Mouse (Mus musculus): ENCODE results near the gene Pnpla1.
"Not testable (repeated sequence)": the region's sequence is repeated elsewhere in the genome, so short reads cannot be mapped to it uniquely, and the experiment has no call there.

Gene Pnpla1

DNA sequence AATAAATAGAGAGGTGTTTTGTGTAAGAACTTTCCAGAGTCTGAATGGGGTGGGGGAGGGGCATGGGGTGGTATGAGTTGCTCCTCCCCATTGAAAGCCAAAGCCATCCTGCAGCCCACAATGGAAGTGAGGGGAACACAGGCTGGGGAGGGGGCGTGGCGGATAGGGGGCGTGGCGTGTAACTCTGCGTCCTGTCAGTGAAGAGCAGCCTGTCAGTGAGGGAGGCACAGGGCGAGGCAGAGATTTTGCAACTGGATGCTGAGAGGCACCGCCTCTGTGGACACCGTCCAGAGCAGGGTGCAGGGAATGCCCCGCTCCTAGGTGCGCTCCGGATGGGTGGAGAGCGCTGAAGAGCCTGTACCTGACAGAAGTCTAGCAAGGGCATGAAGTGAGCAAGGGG is at the start of gene Pnpla1:
Gene Pnpla1 (plus strand): TSS at position 207 of the 400 bp plus-strand sequence.
- peak; percentile 46 for DNase-seq

GRCm38 (mm10) chr17:28808714-28809113 is 49.5 kb upstream of the Pnpla1 start:
- DNase-seq: no peak

GRCm38 (mm10) chr17:28809175-28809831 is 48.9 kb upstream of the Pnpla1 start:
- no peak for DNase-seq

DNA sequence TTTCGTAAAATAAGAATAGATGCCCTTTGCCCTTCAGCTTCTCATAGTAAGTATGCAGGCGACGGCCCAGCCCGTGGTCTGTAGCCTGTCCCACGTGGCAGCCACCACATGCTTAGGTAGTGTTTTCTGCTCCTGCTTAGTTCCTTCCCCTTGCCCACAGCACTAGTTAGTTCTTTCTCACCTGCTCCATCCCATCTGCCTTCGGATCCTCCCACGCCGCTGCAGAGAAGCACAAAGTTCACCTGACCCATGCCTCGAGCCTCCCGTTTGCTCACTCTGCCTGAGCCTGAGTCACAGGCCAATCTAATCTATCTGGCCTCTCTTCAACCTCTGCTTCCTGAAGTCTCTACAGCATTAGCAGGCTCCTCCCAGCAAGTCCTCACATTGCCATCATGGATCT is 45.9 kb upstream of the Pnpla1 start:
- DNase-seq: no peak

DNA sequence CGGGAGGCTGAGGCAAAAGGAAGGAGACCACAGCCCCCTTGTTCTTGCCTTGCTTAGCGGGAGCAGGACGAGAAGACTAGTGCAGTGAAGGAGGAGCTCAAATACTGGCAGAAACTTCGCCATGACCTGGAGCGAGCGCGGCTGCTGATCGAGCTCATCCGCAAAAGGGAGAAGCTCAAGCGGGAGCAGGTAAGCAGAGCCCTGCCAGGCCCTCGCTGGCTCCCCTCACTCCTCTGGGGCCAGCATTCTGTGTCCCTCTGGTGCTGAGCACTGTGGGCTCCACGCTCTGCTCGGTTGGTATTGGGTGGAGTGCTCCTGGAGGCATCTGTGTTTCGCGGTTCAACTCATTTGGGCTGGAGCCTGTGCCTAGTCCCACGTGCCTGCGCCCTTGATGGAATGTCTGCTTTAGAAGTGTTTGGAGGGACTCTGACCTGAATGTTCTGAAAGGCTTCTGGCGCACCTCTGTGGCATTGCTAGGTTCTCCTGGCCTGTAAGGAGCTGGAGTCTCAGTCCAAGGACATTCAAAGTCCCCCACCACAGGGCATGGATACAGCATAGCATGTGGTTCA is 43.6 kb upstream of the Pnpla1 start:
- no peak for DNase-seq

- no peak for DNase-seq
Observed at GRCm38 (mm10) chr17:28815384-28816004, 42.7 kb upstream of the Pnpla1 start.

DNA sequence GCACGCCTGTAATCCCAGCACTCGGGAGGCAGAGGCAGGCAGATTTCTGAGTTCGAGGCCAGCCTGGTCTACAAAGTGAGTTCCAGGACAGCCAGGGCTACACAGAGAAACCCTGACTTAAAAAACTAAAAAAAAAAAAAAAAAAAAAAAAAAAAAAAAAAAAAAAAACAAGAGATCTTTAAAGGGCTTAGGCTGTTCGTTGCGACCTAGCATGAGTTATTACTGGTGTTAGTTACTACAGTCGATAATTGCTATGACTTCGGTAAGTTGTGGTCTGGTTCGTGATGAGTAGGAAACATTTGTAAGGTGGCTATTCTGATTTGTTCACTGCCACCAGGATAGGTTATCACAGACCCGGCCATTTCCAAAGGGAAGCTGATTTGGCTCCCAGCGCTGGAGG is 41.9 kb upstream of the Pnpla1 start:
- not testable (repeated sequence) for DNase-seq

- DNase-seq: no peak
Observed at GRCm38 (mm10) chr17:28816875-28817811, 41.1 kb upstream of the Pnpla1 start.

DNA sequence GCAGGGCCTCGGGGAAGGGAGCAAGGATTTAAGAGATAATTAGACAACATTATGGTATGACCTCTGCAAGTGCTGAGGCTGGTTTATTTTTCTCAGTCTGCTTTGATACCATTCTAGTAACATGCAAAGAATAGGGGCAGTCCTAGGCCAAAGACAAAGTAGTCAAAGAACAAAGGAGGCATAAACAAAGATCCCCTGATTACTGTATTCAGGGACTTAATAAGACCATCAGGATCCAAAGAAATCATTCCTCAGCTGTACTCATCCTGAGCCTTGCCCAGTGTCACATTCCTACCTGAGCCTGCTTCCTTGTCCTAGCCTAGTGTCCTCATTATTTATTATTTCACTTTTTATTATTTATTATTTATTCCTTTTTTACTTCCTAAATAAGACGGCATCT is 38.0 kb upstream of the Pnpla1 start:
- DNase-seq: no peak

- DNase-seq: no peak
Observed at GRCm38 (mm10) chr17:28823004-28823745, 35.0 kb upstream of the Pnpla1 start.

GRCm38 (mm10) chr17:28823749-28824148 is 34.5 kb upstream of the Pnpla1 start:
- DNase-seq: no peak

- DNase-seq: no peak
Observed at GRCm38 (mm10) chr17:28824896-28825295, 33.3 kb upstream of the Pnpla1 start.

DNA sequence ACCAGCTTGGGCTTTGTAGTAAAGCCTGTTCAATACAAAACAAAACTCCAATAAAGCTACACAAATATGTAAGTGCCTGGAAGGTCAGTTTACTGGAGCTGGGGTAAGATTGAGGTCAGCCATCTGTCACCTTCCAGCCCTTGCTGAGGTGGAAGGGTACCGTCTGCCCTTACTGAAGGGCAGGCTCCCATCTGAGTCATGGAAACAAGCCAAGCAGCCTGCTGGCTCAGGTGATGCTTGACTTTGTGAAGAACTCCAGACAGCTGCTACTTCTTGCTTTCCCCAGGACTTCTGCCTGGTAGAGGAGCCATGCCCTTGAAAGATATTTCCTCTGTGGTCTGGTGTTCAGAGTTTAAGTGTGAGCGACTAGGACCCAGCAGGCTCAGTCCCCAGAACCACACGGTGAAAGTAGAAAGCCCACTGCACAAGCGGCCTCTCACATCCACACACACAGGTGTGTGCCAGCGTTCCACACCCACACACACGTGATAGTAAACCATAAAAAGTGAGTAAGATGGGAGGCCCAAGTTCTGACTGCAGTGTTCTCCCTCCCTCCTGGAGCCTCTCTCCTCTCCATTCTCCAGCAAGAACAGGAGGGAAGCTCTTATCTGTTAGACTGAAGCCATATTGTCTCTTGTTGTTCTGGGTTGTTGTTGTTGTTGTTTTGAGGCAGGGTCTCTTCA is 32.7 kb upstream of the Pnpla1 start:
- no peak for DNase-seq

DNA sequence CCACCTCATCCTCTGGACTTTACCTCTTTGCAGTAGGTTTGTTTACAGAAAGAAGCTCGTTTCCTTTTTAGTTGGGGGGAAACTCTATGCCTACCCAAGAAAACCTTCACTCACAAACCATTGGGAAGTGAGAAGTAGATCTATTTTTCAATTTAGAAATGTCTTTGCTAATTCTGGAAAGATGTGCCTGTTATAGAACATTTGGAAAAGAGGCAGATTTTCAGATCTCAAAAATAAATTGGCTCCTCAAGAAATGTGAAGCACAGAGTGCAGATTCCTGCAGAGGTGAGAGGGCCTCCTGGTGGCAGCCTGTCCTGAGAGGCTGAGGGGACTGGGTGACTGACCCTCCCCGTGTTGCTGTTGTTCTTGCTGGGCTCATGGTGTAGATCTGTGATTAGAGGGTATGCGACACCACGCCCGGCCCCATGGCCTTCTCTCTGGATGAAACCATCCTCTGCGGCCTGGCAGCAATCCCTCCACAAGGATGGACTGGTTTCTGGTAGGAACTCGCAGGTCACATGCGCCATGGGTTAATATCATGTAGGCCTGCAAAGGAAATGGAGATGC is 30.5 kb upstream of the Pnpla1 start:
- no peak for DNase-seq

GRCm38 (mm10) chr17:28829120-28829519 is 29.1 kb upstream of the Pnpla1 start:
- DNase-seq: no peak

GRCm38 (mm10) chr17:28831065-28831464 is 27.1 kb upstream of the Pnpla1 start:
- DNase-seq: no peak

DNA sequence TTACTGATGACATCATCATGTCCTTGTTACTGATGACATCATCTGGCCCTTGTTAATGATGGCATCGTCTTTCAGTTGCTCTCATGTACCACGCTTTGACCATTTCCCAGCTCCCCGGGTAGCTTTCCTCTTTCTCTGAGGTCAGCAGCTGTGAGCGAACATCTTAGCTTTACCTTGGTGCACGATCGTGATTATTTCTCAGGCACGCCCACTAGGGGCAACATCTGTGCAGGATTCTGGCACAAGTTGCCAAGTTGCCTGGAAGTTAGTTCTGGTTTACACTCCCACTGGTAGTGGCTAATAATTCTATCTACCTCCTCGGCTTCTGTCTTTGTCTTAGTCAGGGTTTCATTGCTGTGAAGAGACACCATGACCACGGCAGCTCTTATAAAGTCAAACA is 26.2 kb upstream of the Pnpla1 start:
- no peak for DNase-seq

DNA sequence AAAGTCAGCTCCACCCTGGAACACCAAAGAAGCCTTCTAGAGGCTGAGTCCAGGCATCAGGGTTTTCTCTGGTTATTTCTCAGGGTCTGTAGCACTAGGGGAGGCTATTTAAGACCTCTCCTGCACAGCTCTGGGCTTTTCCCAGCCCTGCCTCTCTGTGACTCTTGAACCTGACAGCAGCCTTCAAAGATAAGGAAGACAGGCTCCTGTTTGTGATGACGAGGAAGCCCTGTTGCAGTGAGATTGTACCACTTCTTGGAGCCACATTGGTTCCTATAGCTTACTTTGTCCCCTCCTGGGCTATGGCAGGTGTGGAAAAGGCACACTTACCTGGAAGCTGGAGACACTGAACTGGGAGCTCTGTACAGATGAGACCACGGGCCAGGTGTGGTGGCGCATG is 25.3 kb upstream of the Pnpla1 start:
- DNase-seq: no peak

DNA sequence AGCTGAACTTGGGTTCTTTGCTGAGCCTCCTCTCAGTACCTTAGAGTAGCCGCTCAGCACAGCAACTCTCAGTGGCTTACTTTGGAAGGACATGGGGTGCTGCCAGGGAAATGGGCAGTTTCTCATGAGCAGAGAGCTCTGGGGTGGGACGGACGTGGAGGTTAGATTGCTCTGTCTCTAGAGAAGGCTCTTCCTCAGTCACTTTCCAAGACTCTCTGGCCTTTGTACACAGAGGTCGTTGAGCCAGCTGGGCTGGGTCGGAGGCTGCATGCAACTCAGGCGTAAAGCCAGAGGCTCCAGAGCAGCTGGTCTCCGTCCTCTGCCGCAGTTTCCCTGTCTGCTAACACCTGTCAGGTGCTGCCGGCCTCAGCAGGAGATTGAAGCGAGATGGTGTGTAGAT is 23.5 kb upstream of the Pnpla1 start:
- peak; percentile 52 for DNase-seq

DNA sequence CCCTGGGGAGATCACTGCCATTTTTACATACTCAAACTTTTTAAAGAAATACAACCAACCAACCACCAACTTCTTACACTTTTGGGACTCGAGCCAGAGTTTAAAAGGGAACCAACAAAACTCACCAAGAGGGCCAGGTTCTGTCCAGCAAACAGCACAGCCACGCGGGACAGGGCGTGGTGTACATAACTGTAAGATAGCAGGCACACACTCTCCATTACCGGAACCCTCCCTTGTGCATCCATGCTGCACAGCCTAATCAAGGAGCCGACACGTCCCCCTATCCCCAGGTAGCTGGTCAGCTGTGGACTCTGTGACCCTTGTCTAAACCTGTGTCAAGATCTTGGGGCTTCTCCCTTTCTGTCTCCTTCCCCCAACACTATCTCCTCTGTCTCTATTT is 20.4 kb upstream of the Pnpla1 start:
- no peak for DNase-seq

- DNase-seq: not testable (repeated sequence)
Observed at GRCm38 (mm10) chr17:28841947-28842346, 16.3 kb upstream of the Pnpla1 start.

DNA sequence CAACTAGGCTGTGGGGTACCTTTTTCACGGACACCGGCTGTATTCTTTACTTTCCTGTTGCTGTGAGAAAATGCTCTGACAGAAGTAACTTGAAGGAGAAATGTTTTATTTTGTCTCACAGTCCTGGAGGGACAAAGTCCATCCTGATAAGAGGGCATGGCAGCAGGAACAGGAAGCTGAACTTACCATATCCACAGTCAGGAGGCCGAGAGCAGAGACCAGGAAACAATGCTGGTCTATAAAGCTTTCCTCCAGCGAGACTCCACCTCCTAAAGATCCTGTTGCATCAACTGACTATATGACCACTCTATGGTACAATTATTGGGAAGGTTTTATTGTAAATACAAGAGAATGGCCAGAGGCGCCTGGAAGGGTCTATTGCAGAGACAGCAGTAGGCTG is 14.5 kb upstream of the Pnpla1 start:
- DNase-seq: no peak

All from thymus, postnatal 14 days (tissue).